Mouse (Mus musculus) brain, embryonic 14.5 days (tissue): ENCODE results near the gene Zscan12.

ENCODE experiments used
- CTCF ChIP-seq: fragments of 200-500 bp; IDR thresholded peaks from 2 replicates; pipeline ENCODE4 v1.5.1; 2012; ENCODE audit warnings: inconsistent platforms, mild to moderate bottlenecking, moderate library complexity, borderline replicate concordance; ENCODE audit not compliant: insufficient read depth, insufficient read length; ENCODE audit errors: extremely low read depth
- POLR2A ChIP-seq: fragments of 200-500 bp; IDR thresholded peaks from 2 replicates; pipeline ENCODE4 v1.6.1; 2012; ENCODE audit warnings: mild to moderate bottlenecking, inconsistent platforms, borderline replicate concordance; ENCODE audit not compliant: poor library complexity, insufficient read depth, insufficient read length, severe bottlenecking; ENCODE audit errors: extremely low read depth

GRCm38 (mm10) chr13:21350593-21350992, 12.0 kb upstream of the Zscan12 start:
- TF ChIP-seq POLR2A (no peak), CTCF (no peak)
